Mouse (Mus musculus) olfactory bulb, adult 2 months (tissue): Measurements from ENCODE around the gene Sidt1. TPM values are rescaled to one million over a fixed set of nuclear protein-coding genes. Genes with fewer than 3 reads are reported as not detected.
A peak's percentile ranks its signal among the peaks of the same experiment; 100 is the strongest.

Experiments
- H3K27ac ChIP-seq: fragments of 200-500 bp; 2 replicates; pipeline ENCODE4 v1.5.1; 2012; ENCODE audit warnings: low read depth, low read length; ENCODE audit not compliant: insufficient read depth
- H3K4me1 ChIP-seq: fragments of 200-500 bp; 2 replicates; pipeline ENCODE4 v1.6.1; 2012; ENCODE audit warnings: low read length; ENCODE audit not compliant: control insufficient read depth, insufficient read depth
- H3K4me3 ChIP-seq: fragments of 200-500 bp; 2 replicates; pipeline ENCODE4 v1.5.1; 2012; ENCODE audit warnings: mild to moderate bottlenecking, low read depth, low read length, moderate library complexity; ENCODE audit not compliant: insufficient read depth
- CTCF ChIP-seq: fragments of 200-500 bp; IDR thresholded peaks from 2 replicates; pipeline ENCODE4 v1.5.1; 2012; ENCODE audit warnings: low read depth, mild to moderate bottlenecking, low read length, moderate library complexity; ENCODE audit not compliant: insufficient read depth
- POLR2A ChIP-seq: fragments of 200-500 bp; IDR thresholded peaks from 2 replicates; pipeline ENCODE4 v1.6.1; 2012; ENCODE audit warnings: mild to moderate bottlenecking, low read depth, low read length, moderate library complexity; ENCODE audit not compliant: insufficient read depth
- WGBS: fragments of 180-500 bp; shearing (Covaris S2); methylation state at CpG from one replicate; pipeline ENCODE4 v1.1.7; 2018; 5-methylcytosine and 5-hydroxymethylcytosine counted together
- polyA plus RNA-seq: library from polyadenylated mRNA; stranded (reverse); fragments of >200 nt; gene quantifications from 2 replicates; pipeline ENCODE4 v1.2.4, GENCODE M21; 2012; ENCODE audit warnings: low replicate concordance; ENCODE audit not compliant: missing spikeins, insufficient read depth, insufficient read length

Gene Sidt1
- polyA plus RNA-seq, 1 experiment: not detected

- no peaks in the 10 kb centered on the region for H3K4me1 ChIP-seq
- no peak overlapping the region for H3K27ac ChIP-seq
- 47% methylated on average over 2 of the region's 2 CpGs for WGBS
- H3K4me3 ChIP-seq: no peak overlapping the region
- no peak for TF ChIP-seq CTCF
- no peak for TF ChIP-seq POLR2A
Observed at GRCm38 (mm10) chr16:44264916-44265315, 68.1 kb downstream of the Sidt1 start.

- TF ChIP-seq POLR2A: no peak
- no peak for TF ChIP-seq CTCF
- 94% methylated on average over 3 of the region's 3 CpGs for WGBS
Observed at GRCm38 (mm10) chr16:44257476-44257875, 75.5 kb downstream of the Sidt1 start.

GRCm38 (mm10) chr16:44254698-44255097, 78.3 kb downstream of the Sidt1 start:
- WGBS: 74% methylated on average over 7 of the region's 7 CpGs
- H3K27ac ChIP-seq: no peak overlapping the region
- H3K4me1 ChIP-seq: no peaks in the 10 kb centered on the region
- TF ChIP-seq POLR2A (no peak), CTCF (no peak)
- no peak overlapping the region for H3K4me3 ChIP-seq

More at GRCm38 (mm10) chr16:44257476-44257875, 75.5 kb downstream of the Sidt1 start:
- H3K4me3 ChIP-seq: no peak overlapping the region
- no peaks in the 10 kb centered on the region for H3K4me1 ChIP-seq
- H3K27ac ChIP-seq: no peak overlapping the region

GRCm38 (mm10) chr16:44253797-44254634, 79.0 kb downstream of the Sidt1 start:
- TF ChIP-seq CTCF: no peak
- TF ChIP-seq POLR2A: no peak
- Histone ChIP-seq H3K4me1 (no peaks in the 10 kb centered on the region), H3K4me3 (no peak overlapping the region), H3K27ac (no peak overlapping the region)
- WGBS: 82% methylated on average over 7 of the region's 7 CpGs

GRCm38 (mm10) chr16:44252735-44253134, 80.3 kb downstream of the Sidt1 start:
- Histone ChIP-seq H3K27ac (no peak overlapping the region), H3K4me3 (no peak overlapping the region), H3K4me1 (no peaks in the 10 kb centered on the region)
- 91% methylated on average over 3 of the region's 3 CpGs for WGBS
- TF ChIP-seq CTCF (no peak), POLR2A (no peak)

- H3K4me1 ChIP-seq: no peaks in the 10 kb centered on the region
- H3K27ac ChIP-seq: no peak overlapping the region; the same call in 1 of the 2 replicates
- no peak overlapping the region for H3K4me3 ChIP-seq
- no peak for TF ChIP-seq CTCF
- TF ChIP-seq POLR2A: no peak
- WGBS: 87% methylated on average over 10 of the region's 10 CpGs
Observed at GRCm38 (mm10) chr16:44249985-44250384, 83.0 kb downstream of the Sidt1 start.

- TF ChIP-seq POLR2A (no peak), CTCF (no peak)
- 78% methylated on average over 7 of the region's 7 CpGs for WGBS
- Histone ChIP-seq H3K4me1 (peaks cover 11% of the 10 kb centered on the region), H3K27ac (no peak overlapping the region), H3K4me3 (no peak overlapping the region)
Observed at GRCm38 (mm10) chr16:44243323-44243722, 89.7 kb downstream of the Sidt1 start.

GRCm38 (mm10) chr16:44242633-44243032, 90.4 kb downstream of the Sidt1 start:
- Histone ChIP-seq H3K27ac (no peak overlapping the region), H3K4me1 (peaks cover 16% of the 10 kb centered on the region), H3K4me3 (no peak overlapping the region)
- TF ChIP-seq POLR2A (no peak), CTCF (peak; percentile 34; the same call in 1 of the 2 replicates)
- WGBS: 0% methylated on average over 1 of the region's 1 CpGs

- H3K4me3 ChIP-seq: no peak overlapping the region
- no peak overlapping the region for H3K27ac ChIP-seq
- TF ChIP-seq CTCF: no peak
- no peak for TF ChIP-seq POLR2A
- H3K4me1 ChIP-seq: peaks cover 16% of the 10 kb centered on the region
- WGBS: 60% methylated on average over 8 of the region's 8 CpGs
Observed at GRCm38 (mm10) chr16:44240406-44240805, 92.6 kb downstream of the Sidt1 start.

GRCm38 (mm10) chr16:44238835-44239263, 94.1 kb downstream of the Sidt1 start:
- H3K4me1 ChIP-seq: peaks cover 16% of the 10 kb centered on the region
- H3K4me3 ChIP-seq: no peak overlapping the region
- WGBS: 32% methylated on average over 10 of the region's 10 CpGs
- peak overlapping the region; percentile 2; the same call in 1 of the 2 replicates for H3K27ac ChIP-seq
- TF ChIP-seq POLR2A (no peak), CTCF (no peak)
